Mouse (Mus musculus): Measurements from ENCODE around the gene Gm13090. TPM values are rescaled to one million over a fixed set of nuclear protein-coding genes. Genes with fewer than 3 reads are reported as not detected.

Gene Gm13090
- total RNA-seq (2021): not detected
- long read RNA-seq, experiment 1: 0 reads
- long read RNA-seq, experiment 2: 0 reads

GRCm38 (mm10) chr4:151089270-151089669, at the start of gene Gm13090:
Gene Gm13090 (plus strand): TSS chr4:151089570.
- no peak for DNase-seq (ENCODE audit: low spot score in 2 of 2)

GRCm38 (mm10) chr4:151041506-151041905, 47.9 kb upstream of the Gm13090 start:
- DNase-seq (ENCODE audit: low spot score in 2 of 2): no peak

- DNase-seq (ENCODE audit: low spot score in 2 of 2): no peak
These were observed 46.1 kb upstream of the Gm13090 start for GRCm38 (mm10) chr4:151043281-151043680.

- peak; percentile 93 to 98 for DNase-seq (ENCODE audit: low spot score in 2 of 2)
These were observed 45.1 kb upstream of the Gm13090 start, which contains the start of gene Per3 for GRCm38 (mm10) chr4:151044037-151044943. Gene Per3 (minus strand): TSS chr4:151044665.

- DNase-seq (ENCODE audit: low spot score in 2 of 2): no peak
These were observed 44.3 kb upstream of the Gm13090 start for GRCm38 (mm10) chr4:151044944-151045570.

- no peak for DNase-seq (ENCODE audit: low spot score in 2 of 2)
These were observed 42.8 kb upstream of the Gm13090 start for GRCm38 (mm10) chr4:151046524-151046923.

- DNase-seq (ENCODE audit: low spot score in 2 of 2): no peak
These were observed 38.2 kb upstream of the Gm13090 start for GRCm38 (mm10) chr4:151051162-151051561.

GRCm38 (mm10) chr4:151057347-151058321, 31.7 kb upstream of the Gm13090 start, which contains the start of gene Vamp3:
Gene Vamp3 (minus strand): TSS chr4:151057963.
- DNase-seq (ENCODE audit: low spot score in 2 of 2): peak; percentile 95

- DNase-seq (ENCODE audit: low spot score in 2 of 2): no peak
These were observed 30.7 kb upstream of the Gm13090 start for GRCm38 (mm10) chr4:151058634-151059033.

GRCm38 (mm10) chr4:151059566-151059965, 29.8 kb upstream of the Gm13090 start:
- DNase-seq (ENCODE audit: low spot score in 2 of 2): no peak

- DNase-seq (ENCODE audit: low spot score in 2 of 2): no peak
These were observed 20.6 kb upstream of the Gm13090 start for GRCm38 (mm10) chr4:151068751-151069150.

GRCm38 (mm10) chr4:151070962-151071361, 18.4 kb upstream of the Gm13090 start:
- no peak for DNase-seq (ENCODE audit: low spot score in 2 of 2)

- DNase-seq (ENCODE audit: low spot score in 2 of 2): peak; percentile 31 to 51
These were observed 16.1 kb upstream of the Gm13090 start for GRCm38 (mm10) chr4:151073108-151073744.

GRCm38 (mm10) chr4:151074817-151075216, 14.6 kb upstream of the Gm13090 start:
- DNase-seq (ENCODE audit: low spot score in 2 of 2): no peak

- no peak for DNase-seq (ENCODE audit: low spot score in 2 of 2)
These were observed 8.0 kb upstream of the Gm13090 start for GRCm38 (mm10) chr4:151081355-151081754.

- no peak for DNase-seq (ENCODE audit: low spot score in 2 of 2)
These were observed 7.4 kb upstream of the Gm13090 start for GRCm38 (mm10) chr4:151081977-151082376.

- no peak for DNase-seq (ENCODE audit: low spot score in 2 of 2)
These were observed 6.3 kb upstream of the Gm13090 start for GRCm38 (mm10) chr4:151083027-151083426.

- DNase-seq (ENCODE audit: low spot score in 2 of 2): no peak
These were observed 2.0 kb upstream of the Gm13090 start for GRCm38 (mm10) chr4:151087358-151087757.

- no peak for DNase-seq (ENCODE audit: low spot score in 2 of 2)
These were observed 551 bp upstream of the Gm13090 start for GRCm38 (mm10) chr4:151088819-151089218.

GRCm38 (mm10) chr4:151095207-151095606, 5.8 kb downstream of the Gm13090 start:
- DNase-seq (ENCODE audit: low spot score in 2 of 2): no peak

Measured in adrenal gland, postnatal 4 days (tissue).